In genomic region chr5:78921860-78922610, GRCm38 (mm10) we compare ENCODE assay signal across 12 mouse cellular contexts.
"Had no signal": no experiment of that assay in that cellular context is flagged by ENCODE, and none has a peak within 500 bp of the region (broad histone marks: within the 10 kb centered on the region; RNA-seq: fewer than 3 reads in every experiment).

No protein-coding gene starts in this region.

- H3K9me3 ChIP-seq: liver, embryonic 13.5 days; megakaryocyte, embryonic 14.5 days had no signal

- H3K4me2 ChIP-seq: liver, embryonic 13.5 days; midbrain, embryonic 11.5 days had no signal

- H3K9ac ChIP-seq: liver, embryonic 13.5 days had no signal

- H3K27me3 ChIP-seq: liver, embryonic 13.5 days; megakaryocyte, embryonic 14.5 days had no signal

- H3K4me1 ChIP-seq: liver, embryonic 13.5 days; megakaryocyte, embryonic 14.5 days had no signal

- ATAC-seq: lung, postnatal 0 days had no signal

- H3K4me3 ChIP-seq: layer of hippocampus, adult 2 months; liver, embryonic 13.5 days; megakaryocyte, embryonic 14.5 days had no signal

- DNase-seq: kidney, adult 9 months; kidney, postnatal 25 days; layer of hippocampus, adult 9-11 months; liver, embryonic 13.5 days; lung, adult 2 months; midbrain, embryonic 14.5 days; thymus, adult 18-20 months; thymus, postnatal 36 days had no signal

- H3K36me3 ChIP-seq: liver, embryonic 13.5 days had no signal

- H3K27ac ChIP-seq: layer of hippocampus, adult 2 months; liver, embryonic 13.5 days had no signal
